Mouse (Mus musculus): ENCODE measurements around the gene Tent4b.

Gene Tent4b

DNA sequence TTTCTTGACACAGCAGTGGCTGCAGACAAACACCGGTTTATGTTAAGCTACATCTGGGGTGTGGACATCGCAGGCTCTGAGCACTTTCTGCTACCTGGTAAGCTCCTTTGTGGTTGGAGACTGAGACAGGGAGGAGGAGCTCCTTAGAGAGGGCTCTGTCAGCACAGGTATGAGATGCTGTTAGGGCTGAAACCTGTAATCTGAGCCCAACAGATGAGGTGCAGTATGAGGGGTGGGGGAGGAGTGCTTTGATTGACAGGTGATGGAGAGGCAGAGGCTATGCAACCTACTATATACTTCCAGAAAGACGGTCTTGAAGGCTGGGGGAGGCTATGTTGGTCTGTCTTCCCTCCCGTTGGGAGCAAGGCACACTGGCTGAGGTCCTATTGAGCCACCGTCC is 80.2 kb downstream of the Tent4b start:
- DNase-seq (ENCODE audit: low spot score in 2 of 2) = no peak

DNA sequence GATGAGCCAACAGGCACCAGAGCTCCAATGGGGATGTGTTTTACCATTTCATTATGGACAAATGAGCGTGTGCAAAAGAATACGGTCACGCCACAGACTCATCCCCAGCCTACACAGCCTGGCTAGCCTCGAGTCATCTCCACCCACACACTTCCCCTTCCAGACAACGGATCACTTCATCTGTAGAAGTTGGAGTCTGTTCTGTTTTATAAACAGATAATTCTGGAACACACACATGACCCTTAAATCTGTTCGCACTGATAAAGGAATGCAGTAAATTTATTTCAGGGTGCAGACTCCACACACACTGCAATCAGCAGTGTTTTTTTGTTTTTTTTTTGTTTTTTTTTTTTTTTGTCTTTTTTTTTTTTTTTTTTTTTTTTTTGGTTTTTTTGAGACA is 80.7 kb downstream of the Tent4b start:
- DNase-seq (ENCODE audit: low spot score in 2 of 2) = no peak

- no peak for DNase-seq (ENCODE audit: low spot score in 2 of 2)
Observed at GRCm38 (mm10) chr8:88280904-88281303, 81.9 kb downstream of the Tent4b start.

DNA sequence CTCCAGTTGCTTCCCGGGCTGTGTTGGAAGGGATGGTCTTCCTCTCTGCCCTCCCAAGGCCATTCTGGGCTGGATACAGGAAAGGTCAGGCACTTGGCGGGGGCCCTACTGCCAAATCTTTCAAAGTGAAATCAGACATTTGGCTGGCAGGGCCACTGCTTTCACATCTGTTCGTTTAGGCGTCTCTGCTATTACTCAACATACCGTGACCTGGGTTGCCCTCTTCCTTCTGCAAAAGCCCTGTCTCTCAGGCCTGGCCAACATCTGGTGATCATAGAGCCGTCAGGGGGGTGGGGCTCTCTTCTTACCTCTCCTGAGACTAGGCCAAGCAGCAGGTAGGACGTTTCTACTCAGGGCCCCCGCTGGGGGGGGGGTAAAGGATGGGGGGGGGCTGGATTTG is 83.7 kb downstream of the Tent4b start:
- DNase-seq (ENCODE audit: low spot score in 2 of 2) = no peak

DNA sequence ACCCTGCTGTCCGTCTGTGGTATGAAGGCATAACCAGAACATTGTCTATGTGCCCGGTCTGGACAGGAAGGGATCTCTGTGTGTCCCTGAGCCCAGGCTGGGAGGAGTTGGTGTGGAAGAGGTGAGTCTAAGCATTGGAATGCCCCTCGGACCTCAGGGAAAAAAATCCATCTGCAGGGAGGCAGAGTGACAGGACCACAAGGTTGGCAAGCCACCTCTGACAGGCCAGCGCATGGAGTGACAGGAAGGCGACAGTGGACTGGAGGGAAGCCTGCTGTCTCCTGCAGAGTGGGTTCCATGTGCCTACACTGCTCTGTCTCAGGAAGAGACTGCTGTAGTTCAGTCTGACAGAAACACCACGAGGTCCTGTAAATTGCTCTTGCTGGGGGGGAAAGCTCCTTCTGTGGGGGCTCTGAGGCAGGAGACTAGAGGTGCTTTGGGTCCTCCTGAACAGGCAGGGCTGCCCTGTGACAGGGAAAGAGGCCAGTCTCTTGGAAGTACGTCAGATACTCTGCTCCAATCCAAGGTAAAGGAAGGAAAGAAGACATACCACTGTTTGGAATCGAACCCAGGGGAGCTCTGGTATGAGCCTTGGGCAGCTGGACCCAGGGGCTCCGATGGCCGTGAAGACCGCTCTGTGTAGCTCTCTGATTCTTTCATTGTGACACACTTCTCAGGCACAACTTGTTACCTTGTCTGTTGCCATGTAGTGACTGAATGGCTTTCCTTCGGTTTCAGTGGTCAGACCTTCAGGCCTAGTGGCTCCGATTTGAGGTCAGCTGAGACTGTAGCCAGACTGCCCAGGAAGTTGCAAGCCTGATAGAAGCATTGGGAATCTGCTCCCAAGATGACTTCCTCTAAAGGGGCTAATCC is 84.5 kb downstream of the Tent4b start:
- DNase-seq (ENCODE audit: low spot score in 2 of 2) = no peak

- DNase-seq (ENCODE audit: low spot score in 2 of 2) = no peak
Observed at GRCm38 (mm10) chr8:88284738-88285137, 85.7 kb downstream of the Tent4b start.

- DNase-seq (ENCODE audit: low spot score in 2 of 2) = no peak
Observed at GRCm38 (mm10) chr8:88285469-88286356, 86.7 kb downstream of the Tent4b start.

DNA sequence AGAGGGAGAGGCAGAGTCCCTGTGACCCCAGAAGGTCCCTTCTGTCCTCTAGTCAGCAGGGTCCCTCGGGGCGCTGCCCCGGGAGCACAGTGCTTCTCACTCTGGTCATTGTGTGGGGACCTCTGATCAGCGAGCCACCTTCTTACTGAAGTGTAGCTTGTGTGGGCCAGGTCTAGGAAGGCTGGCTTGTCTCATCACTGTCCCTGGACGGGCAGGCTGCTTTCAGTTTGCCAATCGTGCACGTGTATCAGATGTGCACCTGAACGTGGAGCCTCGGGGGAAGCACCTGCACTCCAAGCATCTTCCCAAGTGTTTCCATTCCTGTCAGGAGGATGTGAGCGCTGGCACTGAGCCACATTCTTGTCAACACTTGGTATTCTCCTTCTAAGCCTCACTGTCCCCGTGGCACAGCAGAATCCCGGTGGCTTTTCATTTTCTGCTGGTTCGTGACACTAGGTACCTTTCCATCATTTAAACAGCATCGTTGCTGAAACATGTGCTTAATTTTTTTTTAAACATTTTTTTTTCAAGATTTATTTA is 87.5 kb downstream of the Tent4b start:
- DNase-seq (ENCODE audit: low spot score in 2 of 2) = no peak

- no peak for DNase-seq (ENCODE audit: low spot score in 2 of 2)
Observed at GRCm38 (mm10) chr8:88288622-88289242, 89.7 kb downstream of the Tent4b start.

GRCm38 (mm10) chr8:88289901-88290300 is 90.9 kb downstream of the Tent4b start:
- DNase-seq (ENCODE audit: low spot score in 2 of 2) = no peak

DNA sequence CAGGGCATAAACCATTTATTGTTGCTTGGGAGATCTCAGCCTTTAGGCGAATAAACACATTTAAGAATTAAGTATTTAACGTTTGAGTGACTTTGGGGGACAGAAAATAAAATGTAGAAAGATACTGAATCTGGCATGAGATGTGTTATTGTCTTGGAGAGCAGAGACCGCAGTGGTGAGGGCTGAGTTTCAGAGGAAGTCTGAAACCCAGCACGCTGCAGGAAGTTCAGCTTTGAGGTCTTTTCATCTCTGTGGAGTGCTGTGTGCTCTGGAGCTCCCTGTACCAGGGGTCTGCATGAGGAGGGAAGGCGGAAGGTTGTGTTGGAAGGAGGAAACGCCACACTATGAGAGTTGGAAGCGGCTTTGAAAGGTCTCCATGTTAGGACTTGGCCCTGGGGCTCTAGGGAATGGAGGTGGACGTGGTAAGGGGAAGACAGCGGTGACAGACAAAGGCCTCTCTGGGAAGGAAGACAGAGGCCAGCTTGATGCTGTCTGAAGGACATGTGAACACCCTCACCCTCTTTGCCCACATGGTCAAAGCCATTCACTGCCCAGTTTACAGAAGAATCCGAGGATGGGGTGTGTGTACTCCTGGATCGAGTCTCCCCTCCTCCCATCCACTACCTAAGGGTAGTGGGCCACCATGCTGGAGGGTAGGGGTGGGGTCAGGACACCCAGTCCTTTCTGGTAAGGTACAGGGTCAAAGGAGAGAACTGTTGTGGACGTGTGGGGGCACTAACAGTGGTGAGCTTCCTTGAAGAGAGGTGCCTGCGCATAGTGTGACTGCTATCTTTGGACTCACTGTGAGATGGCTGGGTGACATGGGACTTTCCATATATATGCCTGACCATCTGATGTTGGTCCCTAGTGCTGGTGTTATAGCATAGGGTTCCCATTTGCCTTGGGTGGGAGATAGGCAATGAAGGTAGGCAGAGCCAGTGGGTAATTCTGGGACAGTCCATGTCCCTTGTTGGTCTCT is 91.6 kb downstream of the Tent4b start:
- DNase-seq (ENCODE audit: low spot score in 2 of 2) = no peak

- DNase-seq (ENCODE audit: low spot score in 2 of 2) = no peak
Observed at GRCm38 (mm10) chr8:88291305-88291690, 92.3 kb downstream of the Tent4b start.

- DNase-seq (ENCODE audit: low spot score in 2 of 2) = no peak
Observed at GRCm38 (mm10) chr8:88292926-88293325, 93.9 kb downstream of the Tent4b start.

- no peak for DNase-seq (ENCODE audit: low spot score in 2 of 2)
Observed at GRCm38 (mm10) chr8:88293590-88294356, 94.8 kb downstream of the Tent4b start.

- no peak for DNase-seq (ENCODE audit: low spot score in 2 of 2)
Observed at GRCm38 (mm10) chr8:88294977-88295376, 96.0 kb downstream of the Tent4b start.

GRCm38 (mm10) chr8:88297976-88298732 is 99.1 kb downstream of the Tent4b start:
- no peak for DNase-seq (ENCODE audit: low spot score in 2 of 2)

- DNase-seq (ENCODE audit: low spot score in 2 of 2) = no peak
Observed at GRCm38 (mm10) chr8:88298733-88299103, 99.7 kb downstream of the Tent4b start.

DNA sequence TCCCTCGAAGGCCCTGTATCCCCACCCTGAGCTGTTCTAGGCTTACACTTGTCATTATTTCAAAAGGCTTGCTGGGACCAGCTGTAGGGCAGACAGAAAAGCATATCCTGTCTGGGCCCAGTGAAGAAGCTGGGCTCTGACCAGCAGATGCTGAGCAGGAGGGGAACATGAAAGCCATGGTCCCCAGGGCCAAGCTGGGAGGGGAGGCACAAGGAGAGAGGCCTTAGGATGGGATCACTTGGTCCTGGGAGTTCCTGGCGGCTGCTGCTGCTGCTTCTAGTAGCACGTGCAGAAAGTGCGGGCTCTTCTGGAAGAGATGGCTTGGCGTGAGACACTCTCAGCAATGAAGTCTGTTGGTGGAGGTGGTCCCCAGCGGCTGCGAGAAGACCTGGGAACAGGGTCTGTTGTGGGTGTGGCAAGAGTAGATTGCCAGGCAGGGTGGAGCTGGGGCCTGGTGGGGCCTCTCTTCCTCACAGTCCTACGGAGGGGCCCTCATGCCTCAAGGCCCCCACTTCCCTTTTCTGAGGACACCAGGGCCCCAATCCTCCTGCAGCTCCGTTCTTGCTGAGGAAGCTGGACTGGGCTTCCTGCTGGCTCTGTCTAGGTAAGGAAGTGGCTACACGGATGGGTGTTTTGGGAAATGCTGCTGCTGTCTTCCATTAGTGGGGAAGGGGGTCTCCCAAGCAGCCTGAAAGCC is 101.0 kb downstream of the Tent4b start:
- peak; percentile 47 for DNase-seq (ENCODE audit: low spot score in 2 of 2)

Measured in right cerebral cortex, postnatal 10 days (tissue).